Mouse (Mus musculus): ENCODE measurements at regions not wholly inside any gene's neighbourhood (a gene's known extent, or its start where the extent isn't known, plus 50 kb on each side); places are given as distances from the start of the nearest gene placed in this dataset.

DNA sequence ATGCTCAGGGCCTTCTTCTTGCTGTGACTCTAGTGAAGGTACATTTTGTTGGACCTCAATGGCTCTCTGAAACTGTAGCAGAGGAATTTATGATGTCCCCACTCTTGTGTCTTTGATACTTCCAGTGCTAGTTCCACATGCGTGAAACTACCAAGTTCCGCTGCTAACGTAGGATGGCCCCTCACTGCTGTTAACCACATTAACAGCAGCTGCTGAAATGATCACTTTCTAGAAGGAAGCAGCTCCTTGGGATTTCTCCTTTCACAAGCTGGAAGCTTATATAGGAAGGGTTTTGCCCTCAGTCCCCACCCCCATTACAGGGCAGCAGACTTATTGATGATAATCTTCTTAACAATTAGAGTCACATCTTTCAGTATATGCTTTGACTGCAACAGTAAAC lies 66.0 kb upstream of the Ptger4 start:
- Histone ChIP-seq H3K4me1 (ENCODE audit: control insufficient read depth, insufficient read depth, low read length) (no peaks in the 10 kb centered on the region), H3K4me3 (ENCODE audit: insufficient read depth, low read length) (no peak overlapping the region), H3K27ac (ENCODE audit: insufficient read depth, low read depth, low read length) (no peak overlapping the region)
- TF ChIP-seq POLR2A (IDR thresholded peaks at IDR 0.05; ENCODE audit: borderline replicate concordance, low read depth, low read length) (no peak), CTCF (IDR thresholded peaks at IDR 0.05; ENCODE audit: low read depth, low read length) (no peak)

DNA sequence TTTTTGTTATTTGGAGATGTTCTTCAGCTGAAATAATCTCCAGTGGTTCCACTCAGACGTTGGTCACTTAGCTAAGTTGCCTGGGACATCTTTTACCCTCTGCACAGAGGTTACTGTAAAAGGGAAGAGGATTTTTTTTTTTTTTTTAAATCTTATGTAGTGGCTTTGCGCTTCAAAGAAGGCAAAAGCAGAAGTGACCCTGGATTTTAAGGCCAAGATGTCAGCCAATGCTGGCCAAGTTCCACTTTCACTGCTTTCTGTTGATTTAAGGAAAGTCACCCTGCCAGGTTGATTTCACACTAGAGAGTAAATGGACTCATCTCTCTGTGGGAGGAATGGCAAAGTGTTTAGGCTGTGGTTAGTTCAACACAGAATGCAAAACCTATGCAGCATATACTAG lies 58.4 kb upstream of the Ptger4 start:
- TF ChIP-seq POLR2A (IDR thresholded peaks at IDR 0.05; ENCODE audit: borderline replicate concordance, low read depth, low read length) (no peak), CTCF (IDR thresholded peaks at IDR 0.05; ENCODE audit: low read depth, low read length) (no peak)
- H3K27ac ChIP-seq (ENCODE audit: insufficient read depth, low read depth, low read length) = no peak overlapping the region
- H3K4me3 ChIP-seq (ENCODE audit: insufficient read depth, low read length) = no peak overlapping the region
- peaks cover 12% of the 10 kb centered on the region for H3K4me1 ChIP-seq (ENCODE audit: control insufficient read depth, insufficient read depth, low read length)

DNA sequence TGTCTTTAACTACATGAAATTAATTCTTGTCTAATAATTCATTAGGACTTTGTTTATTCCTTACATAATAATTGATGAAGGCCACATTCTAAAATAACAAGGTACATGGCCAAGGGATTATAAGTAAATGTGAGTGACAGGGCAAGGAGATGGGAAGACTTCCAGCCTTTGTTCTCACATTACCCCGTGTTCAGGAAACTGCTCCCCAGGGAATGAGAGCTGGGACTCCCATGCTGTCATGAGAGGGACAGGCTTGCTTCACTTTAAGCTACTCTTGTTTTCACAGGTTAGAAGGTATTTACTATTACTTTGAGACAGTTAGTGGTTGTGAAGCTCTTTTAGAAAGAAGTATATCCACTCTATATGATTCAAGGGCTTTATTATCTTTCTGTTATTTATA lies 55.8 kb upstream of the Ptger4 start:
- peaks cover 14% of the 10 kb centered on the region for H3K4me1 ChIP-seq (ENCODE audit: control insufficient read depth, insufficient read depth, low read length)
- TF ChIP-seq CTCF (IDR thresholded peaks at IDR 0.05; ENCODE audit: low read depth, low read length) = no peak
- no peak for TF ChIP-seq POLR2A (IDR thresholded peaks at IDR 0.05; ENCODE audit: borderline replicate concordance, low read depth, low read length)
- H3K27ac ChIP-seq (ENCODE audit: insufficient read depth, low read depth, low read length) = no peak overlapping the region
- no peak overlapping the region for H3K4me3 ChIP-seq (ENCODE audit: insufficient read depth, low read length)

DNA sequence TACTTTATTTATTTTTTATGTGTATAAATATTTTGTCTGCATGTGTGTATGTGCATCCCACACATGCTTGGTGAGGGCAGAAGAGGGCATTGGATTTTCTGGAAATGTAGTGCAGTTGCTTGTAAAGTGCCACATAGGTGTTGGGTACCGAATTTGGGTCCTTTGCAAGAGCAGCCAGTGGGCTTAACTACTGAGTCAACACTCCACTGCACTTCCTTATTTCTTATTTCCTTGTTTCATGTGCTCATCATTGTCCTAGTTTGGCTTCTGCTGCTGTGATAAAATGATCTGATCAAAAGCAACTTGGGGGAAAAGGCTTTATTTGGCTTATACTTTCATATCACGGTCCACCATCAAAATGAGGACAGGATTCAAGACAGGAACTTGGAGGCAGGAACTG lies 53.0 kb upstream of the Ptger4 start:
- Histone ChIP-seq H3K27ac (ENCODE audit: insufficient read depth, low read depth, low read length) (no peak overlapping the region), H3K4me1 (ENCODE audit: control insufficient read depth, insufficient read depth, low read length) (peaks cover 9% of the 10 kb centered on the region), H3K4me3 (ENCODE audit: insufficient read depth, low read length) (no peak overlapping the region)
- TF ChIP-seq POLR2A (IDR thresholded peaks at IDR 0.05; ENCODE audit: borderline replicate concordance, low read depth, low read length) (no peak), CTCF (IDR thresholded peaks at IDR 0.05; ENCODE audit: low read depth, low read length) (no peak)

Measured in bone marrow macrophage, adult 2 months (primary cell).